Mouse (Mus musculus) kidney, postnatal 4 days (tissue): ENCODE data around the gene Atp5f1.
"Not testable (repeated sequence)": the region's sequence is repeated elsewhere in the genome, so short reads cannot be mapped to it uniquely, and the experiment has no call there.

Experiments used
- DNase-seq, 2 experiments: peaks; one replicate each; pipeline ENCODE4 v3.0.0; 2021; ENCODE audit warnings: mixed read lengths in 2 of 2

Atp5f1 gene

DNA sequence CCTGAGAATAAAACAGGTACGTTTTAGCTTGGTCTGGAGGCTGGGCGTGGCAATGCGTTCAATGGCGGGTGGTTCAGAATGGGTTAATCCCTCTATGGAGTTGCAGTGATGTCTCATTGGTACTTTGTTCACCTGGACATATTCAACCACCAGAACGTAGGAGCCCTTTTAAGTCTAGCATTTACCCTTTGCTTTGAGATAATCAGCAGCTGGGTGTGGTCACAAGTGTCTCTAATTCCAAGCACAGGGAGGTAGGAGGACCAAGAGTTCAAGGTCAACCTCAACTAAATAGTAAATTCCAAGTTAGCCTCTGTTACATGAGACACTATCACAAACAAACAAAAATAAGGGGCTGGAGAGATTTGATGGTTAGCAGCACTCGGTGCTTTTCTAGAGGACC lies 31.1 kb downstream of the Atp5f1 start:
- no peak for DNase-seq

GRCm38 (mm10) chr3:105928195-105928569 lies 31.7 kb downstream of the Atp5f1 start:
- no peak for DNase-seq

DNA sequence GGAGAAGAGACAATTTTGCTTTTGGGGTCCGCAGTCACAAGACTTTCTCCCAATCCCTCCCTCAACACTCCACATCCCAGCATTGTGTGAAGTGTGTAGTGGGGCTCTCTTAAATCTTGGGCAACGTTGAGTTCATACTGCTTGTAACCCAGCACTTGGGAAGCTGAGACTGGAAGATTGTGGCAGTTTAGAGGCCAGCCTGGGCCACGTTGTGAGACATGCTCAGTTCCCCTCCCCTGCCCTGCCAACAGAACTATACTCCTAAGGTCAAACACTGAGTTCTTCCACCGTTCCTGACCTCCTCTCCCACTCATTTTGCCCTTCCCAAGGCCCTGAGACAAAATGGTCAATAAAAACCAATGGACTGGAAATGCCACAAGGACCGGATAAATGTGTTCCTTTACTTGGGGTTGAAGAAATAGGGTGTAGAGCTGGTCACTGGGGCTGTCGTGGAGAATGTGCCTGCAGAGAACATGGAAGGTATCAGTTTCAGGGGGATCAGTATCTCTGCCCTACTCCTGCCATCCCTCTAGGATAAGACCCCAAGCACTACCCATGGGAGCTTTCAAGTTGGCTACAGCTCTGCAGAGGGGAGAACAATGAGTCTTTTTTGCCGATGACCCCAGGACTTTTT lies 32.2 kb downstream of the Atp5f1 start:
- no peak for DNase-seq

DNA sequence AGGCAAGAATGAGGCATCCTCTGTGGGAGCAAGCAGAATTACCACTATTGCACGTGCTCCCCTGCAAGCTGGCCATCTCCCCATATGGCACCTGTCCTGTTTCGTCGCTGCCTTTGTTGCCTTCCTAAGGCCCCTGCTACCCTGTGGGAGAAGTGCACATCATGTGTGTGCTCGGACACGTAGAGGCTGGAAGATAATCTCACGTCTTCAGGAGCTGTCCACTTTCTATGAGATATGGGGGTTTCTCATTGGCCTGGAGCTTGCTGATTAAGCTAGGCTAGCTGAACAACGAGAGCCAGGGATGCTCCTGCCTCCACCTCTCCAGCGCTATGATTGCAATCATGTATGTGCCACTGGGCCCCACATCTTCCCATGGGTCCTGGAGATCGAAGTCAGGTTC lies 35.3 kb downstream of the Atp5f1 start:
- DNase-seq = no peak

- DNase-seq = no peak
Observed at GRCm38 (mm10) chr3:105921959-105922358, 37.9 kb downstream of the Atp5f1 start.

DNA sequence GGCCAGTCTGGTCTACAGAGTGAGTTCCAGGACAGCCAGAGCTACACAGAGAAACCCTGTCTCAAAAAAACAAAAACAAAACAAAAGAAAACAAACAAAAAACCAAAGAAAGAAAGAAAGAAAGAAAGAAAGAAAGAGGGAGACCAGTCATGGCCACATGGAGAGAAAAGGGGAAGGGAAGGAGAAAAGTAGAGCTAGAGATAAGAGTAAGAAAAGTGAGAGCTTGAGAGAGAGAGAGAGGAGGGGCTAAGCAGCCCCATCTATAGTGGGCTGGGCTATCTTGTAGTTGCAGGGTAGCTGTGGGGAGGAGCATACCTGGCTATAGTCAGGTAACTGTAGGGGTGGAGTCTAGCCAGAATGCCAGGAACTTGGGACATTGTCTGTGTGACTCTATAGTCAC lies 39.2 kb downstream of the Atp5f1 start:
- not testable (repeated sequence) for DNase-seq

DNA sequence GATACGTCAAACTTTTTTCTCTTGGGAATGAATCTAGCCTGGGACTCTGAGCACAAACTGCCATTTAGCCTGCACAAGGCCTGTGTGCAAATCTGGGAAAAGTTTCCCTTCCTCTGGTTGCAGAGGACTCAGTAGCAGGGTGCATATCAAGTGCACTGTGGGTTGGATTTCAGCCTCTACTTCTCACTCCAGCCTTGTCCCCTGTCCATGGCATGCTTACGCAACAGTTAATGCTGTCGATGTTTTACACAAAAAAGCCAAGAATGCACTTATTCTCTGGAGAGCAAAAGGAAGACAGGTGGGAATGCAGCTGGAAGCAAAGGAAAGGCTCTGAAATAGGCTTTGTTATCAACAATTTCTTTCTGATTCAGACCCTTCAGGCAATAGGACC lies 41.5 kb downstream of the Atp5f1 start:
- DNase-seq = no peak

GRCm38 (mm10) chr3:105917656-105918354 lies 42.1 kb downstream of the Atp5f1 start:
- no peak for DNase-seq

DNA sequence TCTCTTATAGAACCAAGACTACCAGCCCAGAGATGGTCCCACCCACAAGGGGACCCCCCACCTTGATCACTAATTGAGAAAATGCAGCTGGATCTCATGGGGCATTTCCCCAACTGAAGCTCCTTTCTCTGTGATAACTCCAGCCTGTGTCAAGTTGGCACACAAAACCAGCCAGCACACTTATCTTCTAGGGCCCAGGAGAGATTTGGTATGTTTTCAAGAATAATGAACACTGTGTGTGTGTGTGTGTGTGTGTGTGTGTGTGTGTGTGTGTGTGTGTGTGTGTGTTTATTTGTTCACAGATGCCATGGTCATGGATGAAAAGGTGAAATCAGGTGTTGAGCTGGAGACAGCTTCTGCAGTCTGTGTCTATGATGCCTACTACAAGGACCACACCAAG lies 43.4 kb downstream of the Atp5f1 start:
- DNase-seq = not testable (repeated sequence)

DNA sequence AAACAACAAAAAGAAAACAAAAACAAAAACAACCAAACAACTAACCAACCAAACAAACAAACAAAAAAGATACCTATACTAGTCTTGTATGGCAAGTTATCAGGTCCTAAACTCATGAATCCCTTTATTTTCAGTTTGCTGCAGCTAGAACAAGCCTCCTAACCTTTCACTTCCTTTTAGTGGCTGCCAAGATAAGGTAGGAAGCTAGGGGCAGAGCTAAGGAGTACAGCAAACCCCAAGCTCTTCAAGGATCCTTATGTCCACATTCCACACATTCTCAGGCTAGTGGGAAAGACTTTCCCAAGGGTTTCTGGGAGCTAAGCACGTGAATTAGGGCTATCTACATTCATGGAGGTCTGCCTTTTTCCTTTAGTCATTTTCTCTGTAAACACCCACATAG lies 44.6 kb downstream of the Atp5f1 start:
- no peak for DNase-seq

GRCm38 (mm10) chr3:105913839-105914681 lies 45.8 kb downstream of the Atp5f1 start:
- no peak for DNase-seq

- DNase-seq = no peak
Observed at GRCm38 (mm10) chr3:105912097-105912880, 47.6 kb downstream of the Atp5f1 start.

GRCm38 (mm10) chr3:105910519-105911190 lies 49.2 kb downstream of the Atp5f1 start:
- no peak for DNase-seq

GRCm38 (mm10) chr3:105908976-105909375 lies 50.9 kb downstream of the Atp5f1 start:
- DNase-seq = no peak

DNA sequence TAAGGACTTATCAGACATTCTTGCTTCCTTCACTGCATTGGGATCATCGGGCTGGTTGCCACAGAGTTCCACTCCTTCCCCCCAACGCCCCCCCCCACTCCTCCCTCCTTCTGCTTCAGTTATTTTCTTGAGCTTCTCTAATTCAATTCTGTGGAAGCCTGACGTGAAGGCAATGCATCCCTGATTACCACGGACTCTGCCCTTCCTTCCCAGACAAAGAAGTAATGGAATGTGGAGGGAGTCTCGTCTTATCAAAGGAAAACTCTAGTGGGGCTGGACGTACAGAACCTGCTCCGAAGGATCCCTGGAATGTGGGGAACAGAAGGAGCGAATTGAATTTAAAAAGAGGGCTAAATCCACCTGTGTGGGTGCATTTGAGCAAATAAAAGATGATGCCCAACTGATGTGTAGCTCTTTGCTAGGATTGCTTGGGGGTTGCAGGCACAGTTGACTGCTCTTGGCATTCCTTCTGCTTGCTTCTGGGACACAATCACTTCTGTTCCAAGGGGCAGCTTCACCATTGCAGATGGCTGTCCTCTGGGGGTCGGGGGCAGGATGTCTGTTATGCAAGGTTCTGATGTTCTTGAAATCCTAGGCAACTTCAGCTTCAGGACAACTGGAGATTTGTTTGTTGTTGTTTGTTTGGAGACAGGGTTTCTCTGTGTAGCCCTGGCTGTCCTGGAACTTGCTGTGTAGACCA lies 51.8 kb downstream of the Atp5f1 start:
- DNase-seq = peak in 1 of 2 experiments; percentile 17

DNA sequence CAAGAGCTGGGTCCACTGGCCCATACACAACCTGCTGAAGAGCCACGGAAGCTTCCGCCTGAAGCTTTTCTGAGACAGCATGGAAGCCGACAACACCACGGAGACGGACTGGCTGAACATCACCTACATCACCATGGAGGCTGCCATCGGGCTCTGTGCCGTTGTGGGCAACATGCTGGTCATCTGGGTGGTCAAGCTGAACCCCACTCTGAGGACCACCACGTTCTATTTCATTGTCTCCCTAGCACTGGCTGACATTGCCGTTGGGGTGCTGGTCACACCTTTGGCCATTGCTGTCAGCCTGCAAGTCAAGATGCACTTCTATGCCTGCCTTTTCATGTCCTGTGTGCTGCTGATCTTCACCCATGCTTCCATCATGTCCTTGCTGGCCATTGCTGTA lies 55.2 kb downstream of the Atp5f1 start:
- DNase-seq = no peak

- no peak for DNase-seq
Observed at GRCm38 (mm10) chr3:105904213-105904612, 55.7 kb downstream of the Atp5f1 start.

GRCm38 (mm10) chr3:105901468-105901867 lies 58.4 kb downstream of the Atp5f1 start:
- no peak for DNase-seq

DNA sequence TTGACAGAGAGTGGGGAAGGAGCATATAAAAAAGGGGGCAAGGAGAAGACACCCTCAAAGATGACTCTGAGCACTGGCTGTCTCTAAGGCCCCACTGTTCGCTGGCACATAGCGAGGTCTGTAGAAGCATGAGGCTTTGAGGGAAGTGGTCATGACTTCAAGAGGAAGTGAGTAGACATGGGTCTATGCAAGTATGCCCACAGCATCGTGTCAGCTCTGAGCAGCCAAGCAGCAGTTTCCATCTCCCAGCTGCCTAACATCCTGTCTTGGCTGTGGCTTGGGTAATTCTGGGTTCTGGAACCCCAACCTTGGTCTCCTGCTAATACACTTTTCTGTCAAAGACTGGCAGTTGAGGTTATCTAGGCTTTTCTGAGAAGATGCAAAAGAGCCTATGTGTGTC lies 59.2 kb downstream of the Atp5f1 start:
- no peak for DNase-seq

DNA sequence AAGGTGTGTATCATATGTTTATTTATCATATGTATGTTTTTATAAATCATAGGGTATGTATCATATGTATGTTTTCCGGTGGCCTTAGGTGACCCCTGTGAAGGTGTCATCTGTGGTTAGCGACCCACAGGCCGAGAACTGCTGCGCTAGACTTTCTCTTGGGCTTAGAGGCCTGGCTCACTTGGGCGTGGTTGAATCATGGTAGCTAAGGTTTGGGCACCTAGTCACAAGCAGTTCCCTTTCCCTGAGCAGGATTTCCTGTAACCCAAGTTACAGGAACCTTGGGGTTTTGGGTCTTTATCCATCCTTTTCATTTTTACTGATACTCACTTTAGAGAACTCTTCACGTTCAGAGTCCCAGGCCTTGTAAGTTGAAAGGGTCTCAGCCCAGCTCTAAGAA lies 59.6 kb downstream of the Atp5f1 start:
- no peak for DNase-seq

- peak; percentile 88 to 90 for DNase-seq
Observed at GRCm38 (mm10) chr3:105899394-105900147, 60.3 kb downstream of the Atp5f1 start.
